Mouse (Mus musculus): ENCODE data around the gene Mrpl18. TPM values are rescaled to one million over a fixed set of nuclear protein-coding genes. Genes with fewer than 3 reads are reported as not detected.

Gene Mrpl18
- polyA plus RNA-seq, 1 experiment = 123 TPM

GRCm38 (mm10) chr17:12916588-12917380 is 639 bp upstream of the Mrpl18 start:
- Histone ChIP-seq H3K79me2 (ENCODE audit: control insufficient read depth, insufficient read depth) (peaks cover 93% of the 10 kb centered on the region), H3K79me3 (ENCODE audit: low read depth) (peaks cover 71% of the 10 kb centered on the region), H3K4me3 (ENCODE audit: insufficient read depth, poor library complexity, severe bottlenecking) (peak overlapping the region; percentile 88), H3ac (ENCODE audit: control insufficient read depth, insufficient read length, low read depth) (peak overlapping the region; percentile 80), H3K27me3 (ENCODE audit: control insufficient read depth, insufficient read depth, insufficient read length) (no peaks in the 10 kb centered on the region), H3K36me3 (ENCODE audit: control insufficient read depth, insufficient read depth) (peaks cover 74% of the 10 kb centered on the region)
- no peak for TF ChIP-seq USF1 (IDR thresholded peaks at IDR 0.05; ENCODE audit: low read depth)
- TF ChIP-seq MYOD1 (IDR thresholded peaks at IDR 0.05; ENCODE audit: control insufficient read depth, insufficient read length, low read depth) = no peak
- peak; percentile 15 for TF ChIP-seq MAX (IDR thresholded peaks at IDR 0.05)
- no peak for TF ChIP-seq CEBPB (IDR thresholded peaks at IDR 0.05; ENCODE audit: low read depth)
- no peak for TF ChIP-seq MYOG (IDR thresholded peaks at IDR 0.05; ENCODE audit: control insufficient read depth, extremely low read depth, insufficient read length)
- TF ChIP-seq FOSL1 (IDR thresholded peaks at IDR 0.05; ENCODE audit: insufficient read depth, low read length, poor library complexity, severe bottlenecking) = no peak
- TF ChIP-seq CTCF (IDR thresholded peaks at IDR 0.05; ENCODE audit: control insufficient read depth, insufficient read depth, insufficient read length) = no peak

GRCm38 (mm10) chr17:12915488-12915880 is 661 bp downstream of the Mrpl18 start, which contains the start of gene Tcp1:
Gene Tcp1, plus strand, starts transcription at chr17:12915701.
- H3K4me3 ChIP-seq (ENCODE audit: insufficient read depth, poor library complexity, severe bottlenecking) = peak within 1 kb of the TSS; percentile 88
- peaks cover 66% of the 10 kb centered on the region for H3K79me3 ChIP-seq (ENCODE audit: low read depth)
- peaks cover 82% of the 10 kb centered on the region for H3K79me2 ChIP-seq (ENCODE audit: control insufficient read depth, insufficient read depth)
- no peak for TF ChIP-seq MYOD1 (IDR thresholded peaks at IDR 0.05; ENCODE audit: control insufficient read depth, insufficient read length, low read depth)
- no peak for TF ChIP-seq MYOG (IDR thresholded peaks at IDR 0.05; ENCODE audit: control insufficient read depth, extremely low read depth, insufficient read length)
- TF ChIP-seq FOSL1 (IDR thresholded peaks at IDR 0.05; ENCODE audit: insufficient read depth, low read length, poor library complexity, severe bottlenecking) = no peak
- no peak for TF ChIP-seq CTCF (IDR thresholded peaks at IDR 0.05; ENCODE audit: control insufficient read depth, insufficient read depth, insufficient read length)
- TF ChIP-seq MAX (IDR thresholded peaks at IDR 0.05) = no peak
- TF ChIP-seq USF1 (IDR thresholded peaks at IDR 0.05; ENCODE audit: low read depth) = no peak
- TF ChIP-seq CEBPB (IDR thresholded peaks at IDR 0.05; ENCODE audit: low read depth) = no peak
- H3ac ChIP-seq (ENCODE audit: control insufficient read depth, insufficient read length, low read depth) = peak within 1 kb of the TSS; percentile 80
- H3K27me3 ChIP-seq (ENCODE audit: control insufficient read depth, insufficient read depth, insufficient read length) = no peaks in the 10 kb centered on the region
- H3K36me3 ChIP-seq (ENCODE audit: control insufficient read depth, insufficient read depth) = peaks cover 74% of the 10 kb centered on the region

- H3K4me3 ChIP-seq (ENCODE audit: insufficient read depth, poor library complexity, severe bottlenecking) = no peak overlapping the region
- peaks cover 23% of the 10 kb centered on the region for H3K79me3 ChIP-seq (ENCODE audit: low read depth)
- peaks cover 43% of the 10 kb centered on the region for H3K36me3 ChIP-seq (ENCODE audit: control insufficient read depth, insufficient read depth)
- H3ac ChIP-seq (ENCODE audit: control insufficient read depth, insufficient read length, low read depth) = no peak overlapping the region
- H3K27me3 ChIP-seq (ENCODE audit: control insufficient read depth, insufficient read depth, insufficient read length) = no peaks in the 10 kb centered on the region
- TF ChIP-seq MYOG (IDR thresholded peaks at IDR 0.05; ENCODE audit: control insufficient read depth, extremely low read depth, insufficient read length) = no peak
- TF ChIP-seq USF1 (IDR thresholded peaks at IDR 0.05; ENCODE audit: low read depth) = no peak
- TF ChIP-seq FOSL1 (IDR thresholded peaks at IDR 0.05; ENCODE audit: insufficient read depth, low read length, poor library complexity, severe bottlenecking) = no peak
- TF ChIP-seq CEBPB (IDR thresholded peaks at IDR 0.05; ENCODE audit: low read depth) = no peak
- no peak for TF ChIP-seq MAX (IDR thresholded peaks at IDR 0.05)
- no peak for TF ChIP-seq MYOD1 (IDR thresholded peaks at IDR 0.05; ENCODE audit: control insufficient read depth, insufficient read length, low read depth)
- no peak for TF ChIP-seq CTCF (IDR thresholded peaks at IDR 0.05; ENCODE audit: control insufficient read depth, insufficient read depth, insufficient read length)
- H3K79me2 ChIP-seq (ENCODE audit: control insufficient read depth, insufficient read depth) = peaks cover 35% of the 10 kb centered on the region
Measured at GRCm38 (mm10) chr17:12910391-12910790, 5.8 kb downstream of the Mrpl18 start.

GRCm38 (mm10) chr17:12909361-12910280 is 6.5 kb downstream of the Mrpl18 start, which contains the start of gene Pnldc1:
Gene Pnldc1, minus strand, starts transcription at chr17:12910230.
- TF ChIP-seq USF1 (IDR thresholded peaks at IDR 0.05; ENCODE audit: low read depth) (no peak), MYOG (IDR thresholded peaks at IDR 0.05; ENCODE audit: control insufficient read depth, extremely low read depth, insufficient read length) (no peak), MYOD1 (IDR thresholded peaks at IDR 0.05; ENCODE audit: control insufficient read depth, insufficient read length, low read depth) (no peak), FOSL1 (IDR thresholded peaks at IDR 0.05; ENCODE audit: insufficient read depth, low read length, poor library complexity, severe bottlenecking) (no peak), CTCF (IDR thresholded peaks at IDR 0.05; ENCODE audit: control insufficient read depth, insufficient read depth, insufficient read length) (no peak), MAX (IDR thresholded peaks at IDR 0.05) (no peak), CEBPB (IDR thresholded peaks at IDR 0.05; ENCODE audit: low read depth) (no peak)
- H3K27me3 ChIP-seq (ENCODE audit: control insufficient read depth, insufficient read depth, insufficient read length) = no peaks in the 10 kb centered on the region
- no peak within 1 kb of the TSS for H3K4me3 ChIP-seq (ENCODE audit: insufficient read depth, poor library complexity, severe bottlenecking)
- H3K79me3 ChIP-seq (ENCODE audit: low read depth) = peaks cover 16% of the 10 kb centered on the region
- peaks cover 27% of the 10 kb centered on the region for H3K79me2 ChIP-seq (ENCODE audit: control insufficient read depth, insufficient read depth)
- peaks cover 40% of the 10 kb centered on the region for H3K36me3 ChIP-seq (ENCODE audit: control insufficient read depth, insufficient read depth)
- H3ac ChIP-seq (ENCODE audit: control insufficient read depth, insufficient read length, low read depth) = no peak within 1 kb of the TSS

GRCm38 (mm10) chr17:12906436-12906835 is 9.7 kb downstream of the Mrpl18 start:
- H3K27me3 ChIP-seq (ENCODE audit: control insufficient read depth, insufficient read depth, insufficient read length) = no peaks in the 10 kb centered on the region
- no peaks in the 10 kb centered on the region for H3K79me2 ChIP-seq (ENCODE audit: control insufficient read depth, insufficient read depth)
- no peak overlapping the region for H3K4me3 ChIP-seq (ENCODE audit: insufficient read depth, poor library complexity, severe bottlenecking)
- H3ac ChIP-seq (ENCODE audit: control insufficient read depth, insufficient read length, low read depth) = no peak overlapping the region
- H3K79me3 ChIP-seq (ENCODE audit: low read depth) = no peaks in the 10 kb centered on the region
- TF ChIP-seq MAX (IDR thresholded peaks at IDR 0.05) (no peak), FOSL1 (IDR thresholded peaks at IDR 0.05; ENCODE audit: insufficient read depth, low read length, poor library complexity, severe bottlenecking) (no peak), USF1 (IDR thresholded peaks at IDR 0.05; ENCODE audit: low read depth) (no peak), CTCF (IDR thresholded peaks at IDR 0.05; ENCODE audit: control insufficient read depth, insufficient read depth, insufficient read length) (no peak), MYOG (IDR thresholded peaks at IDR 0.05; ENCODE audit: control insufficient read depth, extremely low read depth, insufficient read length) (no peak), CEBPB (IDR thresholded peaks at IDR 0.05; ENCODE audit: low read depth) (no peak), MYOD1 (IDR thresholded peaks at IDR 0.05; ENCODE audit: control insufficient read depth, insufficient read length, low read depth) (no peak)
- peaks cover 18% of the 10 kb centered on the region for H3K36me3 ChIP-seq (ENCODE audit: control insufficient read depth, insufficient read depth)

Data from C2C12 (cell line).